Mouse (Mus musculus): Measurements from ENCODE around the gene Higd1a. TPM values are rescaled to one million over a fixed set of nuclear protein-coding genes. Genes with fewer than 3 reads are reported as not detected.

The Higd1a gene
- polyA plus RNA-seq, 1 experiment from 2014 or later = 146 TPM

DNA sequence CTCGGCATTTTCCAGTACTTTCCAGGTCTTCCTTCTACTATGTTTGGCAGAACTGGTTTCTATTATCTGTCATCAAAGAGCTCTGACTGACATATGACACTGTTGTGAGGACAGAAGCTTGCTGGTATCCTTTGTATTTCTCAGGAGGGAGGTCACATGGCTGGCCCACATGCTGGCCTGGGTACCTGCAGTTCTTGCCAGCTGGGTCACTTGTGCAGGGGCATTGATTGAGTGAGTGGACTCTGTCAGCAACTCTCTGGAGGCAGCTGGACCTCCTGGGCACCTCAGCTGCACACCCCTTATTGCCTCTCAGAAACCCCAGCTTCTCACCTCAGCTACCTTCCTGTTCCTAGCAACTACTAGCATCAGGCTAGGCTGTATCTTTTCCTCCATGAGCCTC lies 50.6 kb downstream of the Higd1a start:
- H3K4me3 ChIP-seq (replicated peaks) = no peak overlapping the region
- ATAC-seq = no peak
- peaks cover 41% of the 10 kb centered on the region for H3K4me1 ChIP-seq (replicated peaks)
- no peaks in the 10 kb centered on the region for H3K36me3 ChIP-seq
- H3K9me3 ChIP-seq = no peaks in the 10 kb centered on the region
- H3K4me2 ChIP-seq (replicated peaks) = no peak overlapping the region
- no peak overlapping the region for H3K9ac ChIP-seq (replicated peaks)
- no peak overlapping the region for H3K27ac ChIP-seq
- 75% methylated on average over 1 of the region's 1 CpGs for WGBS
- H3K27me3 ChIP-seq = no peaks in the 10 kb centered on the region

DNA sequence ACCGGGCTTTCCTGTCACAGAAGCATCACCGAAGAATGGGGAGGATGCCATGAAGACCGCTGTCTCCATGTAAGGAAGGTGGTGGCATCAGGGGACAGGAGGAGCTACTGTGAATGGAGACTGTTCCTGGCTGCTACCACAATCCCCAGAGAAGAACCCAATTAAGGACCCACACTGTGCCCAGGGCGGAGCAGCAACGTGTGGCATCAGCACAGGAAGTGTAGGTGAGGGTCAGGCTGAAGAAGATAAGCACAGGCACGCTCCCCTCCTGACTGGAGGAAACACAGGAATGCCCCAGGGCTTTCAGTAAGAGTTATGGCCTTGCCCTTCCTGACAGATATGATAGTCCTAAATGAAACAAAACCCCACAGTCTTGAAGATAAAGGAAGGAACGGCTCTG lies 55.4 kb downstream of the Higd1a start:
- 84% methylated on average over 7 of the region's 7 CpGs for WGBS
- Histone ChIP-seq H3K9ac (replicated peaks) (no peak overlapping the region), H3K4me3 (replicated peaks) (no peak overlapping the region), H3K36me3 (no peaks in the 10 kb centered on the region), H3K9me3 (no peaks in the 10 kb centered on the region), H3K27me3 (no peaks in the 10 kb centered on the region), H3K4me2 (replicated peaks) (no peak overlapping the region), H3K4me1 (replicated peaks) (peaks cover 18% of the 10 kb centered on the region), H3K27ac (no peak overlapping the region)
- ATAC-seq = no peak

DNA sequence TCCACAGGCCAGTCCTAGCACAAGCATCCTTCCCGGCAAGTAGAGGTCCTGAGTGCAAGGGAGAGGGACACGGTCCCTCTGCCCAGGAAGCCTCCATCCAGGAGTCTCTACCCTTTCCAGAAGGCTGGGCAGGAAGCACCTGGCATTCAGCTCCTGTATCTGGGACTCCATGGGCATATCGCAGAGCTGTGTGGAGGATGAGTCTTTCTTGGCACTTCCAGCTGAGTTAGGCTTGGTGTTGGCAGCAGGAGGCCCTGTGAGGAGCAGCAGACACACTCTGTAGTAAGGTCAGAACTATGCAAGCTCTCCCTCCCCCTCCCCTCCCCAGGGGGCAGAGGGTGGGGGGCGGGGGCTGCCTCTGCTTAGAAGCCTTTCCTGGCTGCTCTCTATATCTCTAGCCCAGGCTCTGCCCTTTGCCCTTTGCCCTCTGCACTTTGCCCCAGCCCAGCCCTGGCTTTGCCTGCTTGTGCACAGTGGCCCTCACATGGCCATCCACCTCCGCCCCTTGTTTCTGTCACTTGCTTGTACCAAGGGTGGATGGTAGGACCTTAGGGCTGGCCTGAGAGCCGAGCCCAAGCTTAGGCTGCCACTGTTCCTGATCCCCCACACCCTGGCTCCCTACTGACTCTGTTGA lies 59.2 kb downstream of the Higd1a start:
- no peak overlapping the region for H3K9ac ChIP-seq (replicated peaks)
- 41% methylated on average over 6 of the region's 6 CpGs for WGBS

More for the DNA sequence above, 59.2 kb downstream of the Higd1a start:
- Histone ChIP-seq H3K4me1 (replicated peaks) (peaks cover 16% of the 10 kb centered on the region), H3K4me3 (replicated peaks) (no peak overlapping the region), H3K9me3 (no peaks in the 10 kb centered on the region), H3K27ac (no peak overlapping the region), H3K27me3 (no peaks in the 10 kb centered on the region), H3K4me2 (replicated peaks) (no peak overlapping the region), H3K36me3 (no peaks in the 10 kb centered on the region)
- ATAC-seq = no peak

Other genes starting within 250 kb of the Higd1a start
- gene Lyzl4, start 216.3 kb downstream of the Higd1a start, polyA plus RNA-seq (2015; fragmentation: Nextera tagmentation; extraction: Ambion mirVana) = 0.24 TPM in 1 of 2 replicates, not detected in the other
- 0.43 and 0.48 TPM in 2 replicates for gene Vipr1, start 215.6 kb downstream of the Higd1a start, polyA plus RNA-seq (2015; fragmentation: Nextera tagmentation; extraction: Ambion mirVana)
- 31.1 and 36.1 TPM in 2 replicates for gene Sec22c, start 152.9 kb downstream of the Higd1a start, polyA plus RNA-seq (2015; fragmentation: Nextera tagmentation; extraction: Ambion mirVana)
- 146 TPM in 2 replicates for gene Ss18l2, start 148.0 kb downstream of the Higd1a start, polyA plus RNA-seq (2015; fragmentation: Nextera tagmentation; extraction: Ambion mirVana)
- gene Nktr, start 139.2 kb downstream of the Higd1a start, polyA plus RNA-seq (2015; fragmentation: Nextera tagmentation; extraction: Ambion mirVana) = 69.0 and 71.1 TPM in 2 replicates
- 6.7 and 12.0 TPM in 2 replicates for gene Zfp651, start 99.0 kb downstream of the Higd1a start, polyA plus RNA-seq (2015; fragmentation: Nextera tagmentation; extraction: Ambion mirVana)
- 0.43 and 0.69 TPM in 2 replicates for gene Klhl40, start 80.8 kb downstream of the Higd1a start, polyA plus RNA-seq (2015; fragmentation: Nextera tagmentation; extraction: Ambion mirVana)
- gene Hhatl, start 65.9 kb downstream of the Higd1a start, polyA plus RNA-seq (2015; fragmentation: Nextera tagmentation; extraction: Ambion mirVana) = 0.24 TPM in 1 of 2 replicates, not detected in the other
- 2.8 and 5.0 TPM in 2 replicates for gene Ccdc13, start 18.9 kb downstream of the Higd1a start, polyA plus RNA-seq (2015; fragmentation: Nextera tagmentation; extraction: Ambion mirVana)
- 2.1 and 2.2 TPM in 2 replicates for gene Ackr2, start 40.0 kb upstream of the Higd1a start, polyA plus RNA-seq (2015; fragmentation: Nextera tagmentation; extraction: Ambion mirVana)
- gene Cyp8b1, start 57.9 kb upstream of the Higd1a start, polyA plus RNA-seq (2015; fragmentation: Nextera tagmentation; extraction: Ambion mirVana) = not detected in 2 replicates
- 0.89 and 0.96 TPM in 2 replicates for gene Fam198a, start 92.6 kb upstream of the Higd1a start, polyA plus RNA-seq (2015; fragmentation: Nextera tagmentation; extraction: Ambion mirVana)
- gene Pomgnt2, start 138.7 kb upstream of the Higd1a start, polyA plus RNA-seq (2015; fragmentation: Nextera tagmentation; extraction: Ambion mirVana) = 20.8 and 23.2 TPM in 2 replicates

All from midbrain, embryonic 13.5 days (tissue).